Mouse (Mus musculus) gastrocnemius, postnatal 10 days (tissue): ENCODE results near the gene Hoxa7. TPM values are rescaled to one million over a fixed set of nuclear protein-coding genes. Genes with fewer than 3 reads are reported as not detected.

Experiments used
- DNase-seq: peaks from one replicate; pipeline ENCODE4 v3.0.0; 2021; ENCODE audit warnings: mixed read lengths
- total RNA-seq, 2 experiments: library from RNA; stranded (reverse); gene quantifications; 2 replicates each; pipeline ENCODE4 v1.2.3; 2021

Hoxa7 gene
- total RNA-seq, 2 experiments from 2014 or later = 9.4 to 9.7 TPM

DNA sequence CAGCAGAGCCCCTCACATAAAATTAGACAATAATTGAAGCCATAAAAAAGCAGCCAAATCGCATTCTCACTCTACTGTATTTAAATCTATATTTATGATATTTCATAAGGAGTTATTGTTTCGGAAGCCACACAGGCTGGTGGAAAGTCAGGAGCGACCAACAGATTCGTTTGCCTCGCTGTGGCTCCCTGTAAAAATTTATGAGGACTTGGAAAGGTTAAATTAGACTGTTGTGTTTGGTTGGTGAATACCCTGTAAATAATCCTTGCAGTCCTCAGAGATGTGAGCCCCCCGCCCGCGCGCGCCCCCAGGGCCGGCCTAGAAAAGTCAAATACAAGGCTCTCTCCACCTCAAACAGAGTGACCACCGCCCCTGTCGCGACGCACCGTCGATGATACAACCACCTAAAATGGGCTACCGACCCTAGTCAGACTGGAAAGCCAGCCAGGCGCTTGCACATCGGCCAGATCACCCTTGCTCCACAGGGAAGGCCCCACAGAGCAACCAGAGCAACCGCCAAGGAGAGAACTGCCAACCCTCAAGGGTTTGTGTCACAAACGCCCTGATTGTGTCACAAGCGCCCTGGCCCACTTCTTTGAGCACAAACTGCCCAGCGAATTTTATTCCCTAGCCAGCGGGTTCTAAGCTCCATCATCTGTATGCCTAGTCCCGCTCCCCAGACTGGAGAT lies 5.1 kb upstream of the Hoxa7 start:
- peak; percentile 42 for DNase-seq

GRCm38 (mm10) chr6:52225612-52226568 lies 4.2 kb upstream of the Hoxa7 start:
- peak; percentile 85 for DNase-seq

DNA sequence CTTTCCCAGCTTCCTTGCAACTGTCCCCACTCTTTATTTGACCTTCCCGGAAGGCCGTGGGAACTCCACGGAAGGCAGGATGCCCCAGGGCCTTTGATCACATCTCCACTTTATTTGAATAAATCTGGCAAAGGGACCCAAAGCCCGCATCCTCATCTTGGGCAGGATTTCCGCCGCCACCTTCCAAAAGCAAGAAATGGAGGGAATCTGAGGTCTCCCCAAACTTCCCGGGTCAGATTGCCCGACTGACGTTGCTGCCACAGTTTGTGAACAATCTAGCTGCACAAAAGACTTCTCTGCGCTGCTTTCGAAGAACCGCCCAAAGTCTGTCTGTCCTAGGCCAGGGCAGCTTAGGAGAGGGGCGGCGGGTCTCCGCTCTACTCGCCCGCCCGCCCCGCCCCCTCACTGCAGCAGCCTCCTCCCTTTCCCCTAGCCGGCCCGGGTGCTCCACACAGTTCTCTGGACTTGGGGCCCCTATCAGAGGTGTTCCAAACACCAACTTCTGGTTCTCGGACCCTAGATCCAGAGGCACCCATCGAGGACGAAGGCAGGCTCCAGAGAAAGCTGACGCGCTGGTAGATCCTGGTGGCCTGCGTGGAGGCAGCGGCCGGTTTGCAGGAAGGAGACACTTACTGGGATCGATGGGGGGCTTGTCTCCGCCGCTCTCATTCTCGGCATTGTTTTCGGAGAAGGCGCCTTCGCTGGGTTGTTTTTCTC lies 3.4 kb upstream of the Hoxa7 start:
- DNase-seq = no peak

DNA sequence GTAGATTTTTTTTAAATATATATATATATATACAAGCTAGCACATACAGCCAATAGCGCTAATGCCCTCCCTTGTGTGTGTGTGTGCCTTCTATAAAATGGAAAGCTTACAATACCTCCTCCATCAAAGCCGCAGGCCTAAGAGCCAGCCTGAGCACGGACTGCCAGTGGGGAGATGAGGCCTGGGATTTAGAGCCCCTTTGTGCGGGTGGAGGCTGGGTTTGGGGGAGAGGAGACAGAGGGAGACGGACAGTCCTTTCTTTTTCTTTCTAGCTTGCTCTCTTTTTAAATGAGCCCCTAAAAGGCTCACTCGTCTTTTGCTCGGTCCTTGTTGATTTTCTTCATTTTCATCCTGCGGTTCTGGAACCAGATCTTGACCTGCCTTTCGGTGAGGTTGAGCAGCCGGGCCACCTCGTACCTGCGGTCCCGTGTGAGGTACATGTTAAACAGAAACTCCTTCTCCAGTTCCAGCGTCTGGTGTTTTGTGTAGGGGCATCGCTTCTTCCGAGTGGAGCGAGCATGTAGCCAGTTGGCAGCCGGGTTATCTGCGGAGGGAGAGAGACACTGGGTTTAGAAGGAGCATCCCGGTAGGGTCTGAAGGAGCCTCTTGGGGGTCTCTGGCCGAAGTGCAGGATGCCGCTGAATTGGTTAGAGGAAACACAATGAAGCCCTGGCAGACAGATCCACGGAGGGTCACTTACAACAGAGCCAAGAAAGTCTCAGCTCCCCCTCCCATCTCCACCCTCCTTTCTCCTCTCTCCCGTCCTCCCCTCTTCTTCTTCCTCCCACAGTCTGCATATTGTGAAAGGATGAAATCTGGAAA lies 2.5 kb upstream of the Hoxa7 start:
- no peak for DNase-seq

DNA sequence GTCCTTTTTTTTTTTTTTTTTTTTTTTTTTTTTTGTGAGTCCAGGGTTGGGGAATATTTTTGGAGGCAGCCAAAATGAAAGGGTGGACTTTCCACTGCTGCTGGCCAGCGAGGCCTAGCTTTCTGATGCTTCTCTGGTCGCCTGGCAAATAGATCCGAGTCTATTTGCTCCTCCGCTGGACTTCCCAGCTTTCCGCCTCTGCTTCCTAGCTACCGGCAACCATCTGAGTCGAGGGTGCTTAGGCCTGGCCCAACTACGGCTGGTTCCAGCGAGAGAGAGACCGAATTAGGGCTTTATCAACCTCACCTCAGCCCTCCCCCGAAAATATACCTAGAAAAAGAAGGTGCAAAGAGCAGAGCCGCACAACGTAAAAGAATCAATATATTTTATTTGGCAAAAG lies 1.1 kb upstream of the Hoxa7 start:
- DNase-seq = peak; percentile 9

DNA sequence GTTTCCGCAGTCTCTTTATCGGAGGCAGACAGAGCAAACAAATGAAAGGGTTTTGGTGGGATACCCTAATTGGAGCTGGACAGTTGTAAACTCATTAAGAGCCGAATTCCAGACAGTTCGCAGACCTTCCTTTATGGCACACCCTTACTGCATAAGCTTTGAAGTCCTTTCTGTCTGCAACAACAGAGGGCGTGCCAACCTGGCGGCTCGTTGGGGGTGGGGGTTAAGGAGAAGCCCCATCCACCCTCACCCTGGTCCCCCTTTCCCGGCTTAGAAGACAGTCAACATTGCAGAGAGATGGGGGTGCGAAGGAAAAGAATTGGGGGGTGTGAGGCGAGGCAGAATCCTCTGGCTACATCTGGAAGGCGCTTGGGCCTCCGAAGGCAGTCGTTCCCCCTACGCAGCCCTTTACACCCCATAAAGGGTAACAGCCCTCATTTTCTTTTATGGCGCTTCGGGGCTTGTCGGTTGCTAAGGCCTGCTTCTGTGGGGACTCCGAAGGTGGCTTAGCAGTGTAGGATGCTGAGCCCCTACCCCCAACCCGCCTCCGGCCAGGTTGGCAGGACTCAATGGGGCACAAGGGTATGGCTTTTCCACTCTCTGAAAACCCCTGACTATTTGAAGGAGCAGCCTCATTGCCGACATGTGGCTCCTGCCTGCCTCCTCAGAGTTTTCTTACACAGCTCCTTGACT lies 485 bp upstream of the Hoxa7 start:
- DNase-seq = peak; percentile 41

- DNase-seq = no peak
Measured at GRCm38 (mm10) chr6:52220865-52221310, 766 bp downstream of the Hoxa7 start.

GRCm38 (mm10) chr6:52220003-52220864 lies 1.4 kb downstream of the Hoxa7 start:
- DNase-seq = no peak

- DNase-seq = no peak
Measured at GRCm38 (mm10) chr6:52219234-52219942, 2.3 kb downstream of the Hoxa7 start.

DNA sequence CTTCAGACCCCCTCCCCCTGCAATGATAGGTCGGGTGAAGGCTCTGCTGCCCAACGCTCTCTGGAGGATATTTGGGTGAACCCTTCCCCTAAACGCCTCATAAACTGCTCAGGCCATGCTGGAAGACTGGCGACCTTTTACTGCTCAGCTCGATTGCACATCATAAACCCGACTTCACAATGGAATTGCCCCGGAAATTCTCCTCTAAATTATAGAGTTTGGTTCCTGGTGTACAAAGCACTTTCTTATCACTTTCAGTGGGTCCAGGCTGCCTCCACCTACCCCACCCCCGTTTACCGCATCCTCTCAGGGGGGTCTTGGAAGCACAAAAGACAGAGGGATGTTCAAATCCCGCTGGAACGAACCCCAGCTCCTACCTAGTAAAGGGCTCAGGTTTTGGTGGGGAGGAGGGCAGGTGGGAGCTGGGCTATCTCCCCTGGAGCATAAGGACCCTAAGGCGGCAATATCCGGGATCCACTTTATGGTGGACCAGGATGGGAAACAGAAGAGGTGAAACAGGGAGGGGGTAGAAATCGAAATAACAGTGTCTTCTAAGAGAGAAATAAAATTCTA lies 2.9 kb downstream of the Hoxa7 start:
- DNase-seq = no peak

DNA sequence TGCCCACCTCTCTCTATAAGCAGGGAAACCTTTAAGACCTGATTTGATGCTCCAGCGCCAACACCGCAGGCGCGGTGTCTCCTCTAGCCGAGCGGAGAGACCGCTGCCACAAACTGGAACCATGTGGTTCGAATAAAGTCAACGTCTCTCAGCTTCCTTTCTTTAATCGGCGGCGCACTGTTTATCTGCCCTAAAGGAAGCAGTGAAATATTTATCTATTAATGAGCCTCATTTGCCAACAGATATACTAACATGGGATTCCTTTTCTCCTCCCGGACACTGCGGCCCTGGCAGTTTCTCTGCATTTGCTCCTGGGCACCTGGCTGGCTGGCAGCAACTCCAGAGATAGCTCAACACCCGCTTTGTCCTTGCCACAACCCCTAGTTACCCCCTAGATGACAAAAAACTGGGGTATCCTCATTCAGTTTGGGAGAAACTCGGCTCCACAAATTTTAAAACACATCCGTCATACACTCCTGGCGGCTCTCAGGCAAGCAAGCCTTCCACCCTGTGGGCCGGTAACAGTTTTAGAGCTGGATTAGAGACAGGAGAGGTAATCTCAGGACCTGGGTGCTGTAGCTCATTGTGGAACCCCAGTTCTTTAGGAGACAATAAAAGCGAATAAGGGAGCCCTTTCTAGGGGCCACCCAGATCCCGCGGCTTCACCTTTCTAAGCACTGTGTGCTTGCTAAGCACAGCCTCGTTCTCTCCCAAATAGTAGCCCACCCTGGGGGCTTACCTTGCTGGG lies 3.6 kb downstream of the Hoxa7 start:
- no peak for DNase-seq

DNA sequence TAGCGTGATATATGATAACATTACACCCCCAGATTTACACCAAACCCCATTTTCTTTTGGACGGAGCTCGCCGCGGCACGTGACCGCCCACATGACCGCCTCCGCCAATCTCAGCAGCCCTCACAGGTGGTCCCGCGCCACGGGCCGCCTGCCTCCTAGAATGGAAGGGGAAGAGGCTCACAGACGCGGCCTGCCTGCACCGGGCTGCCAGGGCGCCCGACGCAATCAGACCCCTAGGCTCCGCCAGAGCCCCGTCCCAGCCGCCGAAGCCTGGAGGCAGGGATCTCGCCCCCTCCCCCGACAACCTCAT lies 4.2 kb downstream of the Hoxa7 start:
- peak; percentile 84 for DNase-seq

DNA sequence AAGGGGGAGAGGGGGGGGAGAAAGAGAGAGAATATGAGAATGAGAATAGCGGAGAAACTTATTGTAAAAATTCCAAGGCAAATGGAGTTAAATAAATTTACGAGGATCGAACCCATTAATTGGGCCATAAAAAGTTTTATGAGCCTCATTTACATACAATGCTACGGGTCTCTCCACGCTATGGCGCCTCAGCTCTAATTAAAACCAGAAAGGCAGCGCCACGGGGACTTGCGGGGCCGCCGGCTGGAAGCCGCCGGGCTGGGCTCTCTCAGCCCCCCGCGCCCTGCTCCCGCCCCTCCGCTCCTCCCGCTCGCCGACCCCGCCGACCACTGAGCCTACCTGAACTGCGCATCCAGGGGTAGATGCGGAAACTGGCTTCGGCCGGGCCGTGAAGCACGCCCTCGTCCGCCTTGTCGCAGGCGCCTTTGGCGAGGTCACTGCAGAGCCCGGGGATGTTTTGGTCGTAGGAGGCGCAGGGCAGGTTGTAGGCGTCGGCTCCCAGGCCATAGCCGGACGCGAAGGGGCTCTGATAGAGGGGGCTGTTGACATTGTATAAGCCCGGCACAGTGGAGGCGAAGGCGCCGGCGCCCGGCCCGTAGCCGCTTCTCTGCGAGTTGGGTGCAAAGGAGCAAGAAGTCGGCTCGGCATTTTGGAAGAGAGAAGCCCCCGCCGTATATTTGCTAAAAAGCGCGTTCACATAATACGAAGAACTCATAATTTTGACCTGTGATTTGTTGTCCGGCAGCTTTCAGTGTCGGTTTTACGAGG lies 4.8 kb downstream of the Hoxa7 start:
- DNase-seq = peak; percentile 47

GRCm38 (mm10) chr6:52215771-52216535 lies 5.7 kb downstream of the Hoxa7 start:
- DNase-seq = peak; percentile 9

DNA sequence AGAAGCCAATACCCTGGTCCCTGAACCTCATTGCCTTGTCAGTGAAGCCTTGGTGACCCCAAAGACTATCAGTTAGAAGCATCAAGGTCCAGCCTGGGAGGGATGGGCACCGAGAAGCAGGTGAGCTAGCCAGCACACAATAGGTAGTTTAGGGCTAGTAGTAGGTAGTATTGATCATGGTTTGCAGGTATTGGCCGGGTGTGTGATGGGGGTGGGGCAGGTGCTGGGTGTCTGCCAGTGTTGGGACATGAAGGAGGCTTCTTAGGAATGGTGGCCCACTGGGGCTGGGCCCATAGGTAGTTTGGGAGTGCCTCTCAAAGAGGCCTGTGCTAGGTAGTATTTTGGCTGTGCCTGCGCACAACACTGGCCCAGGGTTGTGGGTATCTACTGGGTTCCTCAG lies 6.6 kb downstream of the Hoxa7 start:
- no peak for DNase-seq

GRCm38 (mm10) chr6:52214271-52214670 lies 7.4 kb downstream of the Hoxa7 start:
- DNase-seq = no peak
